Mouse (Mus musculus): ENCODE data around the gene Gli2.

Gene Gli2

GRCm38 (mm10) chr1:119064892-119065671, 11.7 kb upstream of the Gli2 start:
- no peaks in the 10 kb centered on the region for H3K27me3 ChIP-seq (ENCODE audit: control insufficient read depth, insufficient read depth, low read length, poor library complexity, severe bottlenecking)
- no peaks in the 10 kb centered on the region for H3K36me3 ChIP-seq (ENCODE audit: control insufficient read depth, insufficient read depth, low read length, poor library complexity, severe bottlenecking)
- no peak for DNase-seq (ENCODE audit: low read depth, low spot score)

- H3K27me3 ChIP-seq (ENCODE audit: control insufficient read depth, insufficient read depth, low read length, poor library complexity, severe bottlenecking), result no peaks in the 10 kb centered on the region
- no peaks in the 10 kb centered on the region for H3K36me3 ChIP-seq (ENCODE audit: control insufficient read depth, insufficient read depth, low read length, poor library complexity, severe bottlenecking)
- DNase-seq (ENCODE audit: low read depth, low spot score), result no peak
Measured at GRCm38 (mm10) chr1:119056491-119056890, 3.1 kb upstream of the Gli2 start.

- no peak for DNase-seq (ENCODE audit: low read depth, low spot score)
- Histone ChIP-seq H3K36me3 (ENCODE audit: control insufficient read depth, insufficient read depth, low read length, poor library complexity, severe bottlenecking) (no peaks in the 10 kb centered on the region), H3K27me3 (ENCODE audit: control insufficient read depth, insufficient read depth, low read length, poor library complexity, severe bottlenecking) (no peaks in the 10 kb centered on the region; the same call in 1 of the 2 replicates)
Measured at GRCm38 (mm10) chr1:119055801-119056200, 2.4 kb upstream of the Gli2 start.

- no peaks in the 10 kb centered on the region; the same call in 1 of the 2 replicates for H3K27me3 ChIP-seq (ENCODE audit: control insufficient read depth, insufficient read depth, low read length, poor library complexity, severe bottlenecking)
- H3K36me3 ChIP-seq (ENCODE audit: control insufficient read depth, insufficient read depth, low read length, poor library complexity, severe bottlenecking), result no peaks in the 10 kb centered on the region
- no peak for DNase-seq (ENCODE audit: low read depth, low spot score)
Measured at GRCm38 (mm10) chr1:119054468-119054867, 1.0 kb upstream of the Gli2 start.

GRCm38 (mm10) chr1:119053872-119054354, 494 bp upstream of the Gli2 start:
- DNase-seq (ENCODE audit: low read depth, low spot score), result no peak
- Histone ChIP-seq H3K36me3 (ENCODE audit: control insufficient read depth, insufficient read depth, low read length, poor library complexity, severe bottlenecking) (no peaks in the 10 kb centered on the region), H3K27me3 (ENCODE audit: control insufficient read depth, insufficient read depth, low read length, poor library complexity, severe bottlenecking) (no peaks in the 10 kb centered on the region; the same call in 1 of the 2 replicates)

GRCm38 (mm10) chr1:119052631-119053177, 715 bp downstream of the Gli2 start:
- no peak for DNase-seq (ENCODE audit: low read depth, low spot score)
- no peaks in the 10 kb centered on the region for H3K36me3 ChIP-seq (ENCODE audit: control insufficient read depth, insufficient read depth, low read length, poor library complexity, severe bottlenecking)
- no peaks in the 10 kb centered on the region; the same call in 1 of the 2 replicates for H3K27me3 ChIP-seq (ENCODE audit: control insufficient read depth, insufficient read depth, low read length, poor library complexity, severe bottlenecking)

- H3K36me3 ChIP-seq (ENCODE audit: control insufficient read depth, insufficient read depth, low read length, poor library complexity, severe bottlenecking), result no peaks in the 10 kb centered on the region
- DNase-seq (ENCODE audit: low read depth, low spot score), result no peak
Measured at GRCm38 (mm10) chr1:119051938-119052551, 1.4 kb downstream of the Gli2 start.

GRCm38 (mm10) chr1:119051192-119051937, 2.1 kb downstream of the Gli2 start:
- no peaks in the 10 kb centered on the region for H3K36me3 ChIP-seq (ENCODE audit: control insufficient read depth, insufficient read depth, low read length, poor library complexity, severe bottlenecking)
- no peaks in the 10 kb centered on the region; the same call in 1 of the 2 replicates for H3K27me3 ChIP-seq (ENCODE audit: control insufficient read depth, insufficient read depth, low read length, poor library complexity, severe bottlenecking)
- no peak for DNase-seq (ENCODE audit: low read depth, low spot score)

More at GRCm38 (mm10) chr1:119051938-119052551, 1.4 kb downstream of the Gli2 start:
- no peaks in the 10 kb centered on the region; the same call in 1 of the 2 replicates for H3K27me3 ChIP-seq (ENCODE audit: control insufficient read depth, insufficient read depth, low read length, poor library complexity, severe bottlenecking)

- DNase-seq (ENCODE audit: low read depth, low spot score), result no peak
- H3K36me3 ChIP-seq (ENCODE audit: control insufficient read depth, insufficient read depth, low read length, poor library complexity, severe bottlenecking), result no peaks in the 10 kb centered on the region
- no peaks in the 10 kb centered on the region; the same call in 1 of the 2 replicates for H3K27me3 ChIP-seq (ENCODE audit: control insufficient read depth, insufficient read depth, low read length, poor library complexity, severe bottlenecking)
Measured at GRCm38 (mm10) chr1:119049812-119050615, 3.4 kb downstream of the Gli2 start.

GRCm38 (mm10) chr1:119048988-119049387, 4.4 kb downstream of the Gli2 start:
- Histone ChIP-seq H3K36me3 (ENCODE audit: control insufficient read depth, insufficient read depth, low read length, poor library complexity, severe bottlenecking) (no peaks in the 10 kb centered on the region), H3K27me3 (ENCODE audit: control insufficient read depth, insufficient read depth, low read length, poor library complexity, severe bottlenecking) (no peaks in the 10 kb centered on the region; the same call in 1 of the 2 replicates)
- no peak for DNase-seq (ENCODE audit: low read depth, low spot score)

- DNase-seq (ENCODE audit: low read depth, low spot score), result no peak
- H3K36me3 ChIP-seq (ENCODE audit: control insufficient read depth, insufficient read depth, low read length, poor library complexity, severe bottlenecking), result no peaks in the 10 kb centered on the region
- no peaks in the 10 kb centered on the region; the same call in 1 of the 2 replicates for H3K27me3 ChIP-seq (ENCODE audit: control insufficient read depth, insufficient read depth, low read length, poor library complexity, severe bottlenecking)
Measured at GRCm38 (mm10) chr1:119048547-119048946, 4.9 kb downstream of the Gli2 start.

GRCm38 (mm10) chr1:119047462-119048371, 5.7 kb downstream of the Gli2 start:
- Histone ChIP-seq H3K27me3 (ENCODE audit: control insufficient read depth, insufficient read depth, low read length, poor library complexity, severe bottlenecking) (no peaks in the 10 kb centered on the region; the same call in 1 of the 2 replicates), H3K36me3 (ENCODE audit: control insufficient read depth, insufficient read depth, low read length, poor library complexity, severe bottlenecking) (no peaks in the 10 kb centered on the region)
- DNase-seq (ENCODE audit: low read depth, low spot score), result no peak

GRCm38 (mm10) chr1:119038436-119038835, 15.0 kb downstream of the Gli2 start:
- no peak for DNase-seq (ENCODE audit: low read depth, low spot score)

More at GRCm38 (mm10) chr1:119038436-119038835, 15.0 kb downstream of the Gli2 start:
- Histone ChIP-seq H3K36me3 (ENCODE audit: control insufficient read depth, insufficient read depth, low read length, poor library complexity, severe bottlenecking) (no peaks in the 10 kb centered on the region), H3K27me3 (ENCODE audit: control insufficient read depth, insufficient read depth, low read length, poor library complexity, severe bottlenecking) (no peaks in the 10 kb centered on the region)
